Mouse (Mus musculus) embryonic fibroblast, embryonic 13.5 days (primary cell): ENCODE measurements around the gene Enthd1. TPM values are rescaled to one million over a fixed set of nuclear protein-coding genes. Genes with fewer than 3 reads are reported as not detected.

Experiments
- H3K27ac ChIP-seq: 2 replicates; pipeline ENCODE4 v1.5.1; 2012; ENCODE audit warnings: low read length, control low read depth, inconsistent platforms; ENCODE audit not compliant: insufficient read depth
- H3K4me1 ChIP-seq: 2 replicates; pipeline ENCODE4 v1.6.1; 2011; ENCODE audit warnings: low read length; ENCODE audit not compliant: control insufficient read depth, insufficient read depth
- H3K4me3 ChIP-seq: 2 replicates; pipeline ENCODE4 v1.5.1; 2011; ENCODE audit warnings: mild to moderate bottlenecking, control low read depth, low read length; ENCODE audit not compliant: insufficient read depth
- CTCF ChIP-seq: IDR thresholded peaks from 2 replicates; pipeline ENCODE4 v1.5.1; 2011; ENCODE audit warnings: mild to moderate bottlenecking, control low read depth, low read length, moderate library complexity, borderline replicate concordance; ENCODE audit not compliant: insufficient read depth
- POLR2A ChIP-seq: IDR thresholded peaks from 2 replicates; pipeline ENCODE4 v1.6.1; 2011; ENCODE audit warnings: low read depth, mild to moderate bottlenecking, control low read depth, low read length, moderate library complexity
- polyA plus RNA-seq: library from polyadenylated mRNA; stranded (reverse); fragments of >200 nt; gene quantifications from 2 replicates; pipeline ENCODE4 v1.2.4, GENCODE M21; 2011; ENCODE audit warnings: low read depth; ENCODE audit not compliant: missing spikeins, insufficient read length

Enthd1 gene
- polyA plus RNA-seq, 1 experiment, result not detected

- no peak overlapping the region for H3K4me3 ChIP-seq
- TF ChIP-seq CTCF, result no peak
- no peak for TF ChIP-seq POLR2A
- no peak overlapping the region for H3K27ac ChIP-seq
- H3K4me1 ChIP-seq, result peaks cover 4% of the 10 kb centered on the region; the same call in 1 of the 2 replicates
Measured at GRCm38 (mm10) chr15:80417066-80417465, 147.9 kb downstream of the Enthd1 start.

- Histone ChIP-seq H3K27ac (peak overlapping the region; percentile 80), H3K4me3 (no peak overlapping the region), H3K4me1 (peaks cover 4% of the 10 kb centered on the region; the same call in 1 of the 2 replicates)
- TF ChIP-seq POLR2A, result no peak
- no peak for TF ChIP-seq CTCF
Measured at GRCm38 (mm10) chr15:80415132-80415531, 149.8 kb downstream of the Enthd1 start.

- TF ChIP-seq POLR2A, result no peak
- no peak for TF ChIP-seq CTCF
- Histone ChIP-seq H3K27ac (peak overlapping the region; percentile 80), H3K4me3 (no peak overlapping the region), H3K4me1 (peaks cover 4% of the 10 kb centered on the region; the same call in 1 of the 2 replicates)
Measured at GRCm38 (mm10) chr15:80413988-80414721, 150.8 kb downstream of the Enthd1 start.

- no peak for TF ChIP-seq CTCF
- no peak for TF ChIP-seq POLR2A
- H3K27ac ChIP-seq, result no peak overlapping the region
- no peak overlapping the region for H3K4me3 ChIP-seq
- peaks cover 4% of the 10 kb centered on the region; the same call in 1 of the 2 replicates for H3K4me1 ChIP-seq
Measured at GRCm38 (mm10) chr15:80413070-80413469, 151.9 kb downstream of the Enthd1 start.

GRCm38 (mm10) chr15:80410661-80411060, 154.3 kb downstream of the Enthd1 start:
- TF ChIP-seq CTCF (no peak), POLR2A (no peak)
- no peak overlapping the region for H3K27ac ChIP-seq
- H3K4me1 ChIP-seq, result peaks cover 4% of the 10 kb centered on the region; the same call in 1 of the 2 replicates
- H3K4me3 ChIP-seq, result no peak overlapping the region

- H3K4me1 ChIP-seq, result no peaks in the 10 kb centered on the region
- H3K27ac ChIP-seq, result no peak overlapping the region
- TF ChIP-seq POLR2A (no peak), CTCF (no peak)
- H3K4me3 ChIP-seq, result no peak overlapping the region
Measured at GRCm38 (mm10) chr15:80407873-80408272, 157.1 kb downstream of the Enthd1 start.

Other genes with a start within 250 kb of the Enthd1 start
- gene Grap2, start 7.4 kb upstream of the Enthd1 start, polyA plus RNA-seq, result not detected in 2 replicates
- gene Fam83f, start 106.7 kb upstream of the Enthd1 start, polyA plus RNA-seq, result 0.17 and 0.23 TPM in 2 replicates
- 36.4 and 37.0 TPM in 2 replicates for gene Tnrc6b, start 146.2 kb upstream of the Enthd1 start, polyA plus RNA-seq